ENCODE assay signal across 8 mouse cellular contexts in the genomic region with DNA sequence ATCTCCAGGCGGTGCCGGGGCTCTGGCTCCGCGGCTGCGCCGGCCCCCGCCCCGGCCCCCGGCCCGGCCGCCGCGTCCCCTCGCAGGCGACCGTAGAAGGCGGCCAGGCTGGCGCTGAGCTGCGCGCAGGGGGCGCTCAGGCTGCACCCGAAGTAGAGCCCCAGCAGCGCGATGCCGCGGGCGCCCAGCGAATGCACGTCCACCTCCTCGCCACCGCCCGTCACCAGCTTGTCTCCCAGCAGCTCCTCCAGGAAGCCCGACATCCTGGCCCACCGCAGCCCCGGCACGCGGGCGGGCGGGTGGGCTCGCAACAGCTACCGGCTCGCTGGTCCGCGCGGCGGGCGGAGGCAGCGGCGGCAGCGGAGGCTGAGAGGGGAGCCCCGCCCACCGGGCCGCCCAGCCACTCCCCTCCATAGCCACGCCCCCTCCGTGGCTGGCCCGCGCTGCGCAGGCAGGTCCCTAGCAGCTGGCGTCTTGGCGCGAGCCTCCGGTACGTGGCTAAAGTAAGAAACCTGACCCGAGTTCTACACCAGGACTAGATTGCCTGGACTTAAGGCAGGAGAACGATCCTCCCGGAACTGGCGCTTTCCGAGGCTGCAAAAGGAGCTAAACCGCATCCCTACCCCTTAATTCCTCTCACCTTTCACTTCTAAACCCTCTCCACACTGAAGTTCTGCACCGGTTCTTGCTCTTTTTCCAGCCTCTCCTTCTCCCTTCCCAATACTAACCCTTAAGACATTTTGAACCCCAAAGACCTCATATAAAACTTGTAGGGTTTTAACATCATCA. TPM values are rescaled to one million over a fixed set of nuclear protein-coding genes. Genes with fewer than 3 reads are reported as not detected.
DNase-seq lines count a peak whose midpoint lies in the region; ATAC-seq and TF ChIP-seq lines count a peak whose summit lies in the region.

Nxn (minus strand) TSS at position 343 of the 789 bp plus-strand sequence.

- peak within 1 kb of the TSS; percentile 93 for H3K27ac ChIP-seq in forebrain, embryonic 10.5 days
- peak within 1 kb of the TSS; percentile 90 for H3K27ac ChIP-seq in heart, embryonic 16.5 days (ENCODE audit: low read length)
- peak within 1 kb of the TSS; percentile 89 for H3K27ac ChIP-seq in neural tube, embryonic 15.5 days (replicated peaks)

- WGBS in forebrain, embryonic 10.5 days, result under 1% methylated on average over 70 of the region's 70 CpGs
- 0% methylated on average over 57 of the region's 70 CpGs for WGBS in heart, embryonic 16.5 days
- WGBS in lung, adult 2 months, result 1% methylated on average over 62 of the region's 70 CpGs
- WGBS in neural tube, embryonic 15.5 days, result 0% methylated on average over 51 of the region's 70 CpGs

- H3K4me1 ChIP-seq in E14TG2a.4 (replicated peaks; ENCODE audit: low read depth, low read length), result peaks cover 31% of the 10 kb centered on the region
- H3K4me1 ChIP-seq in forebrain, embryonic 10.5 days, result peaks cover 45% of the 10 kb centered on the region
- peaks cover 7% of the 10 kb centered on the region; the same call in 1 of the 2 replicates for H3K4me1 ChIP-seq in heart, embryonic 16.5 days (ENCODE audit: control insufficient read depth, insufficient read depth, low read length)
- H3K4me1 ChIP-seq in lung, adult 2 months (ENCODE audit: control insufficient read depth, insufficient read depth, low read length), result peaks cover 2% of the 10 kb centered on the region
- peaks cover 33% of the 10 kb centered on the region for H3K4me1 ChIP-seq in neural tube, embryonic 15.5 days

- peaks cover 64% of the 10 kb centered on the region for H3K27me3 ChIP-seq in E14TG2a.4 (ENCODE audit: insufficient read depth, low read length)
- H3K27me3 ChIP-seq in forebrain, embryonic 10.5 days (ENCODE audit: poor library complexity, severe bottlenecking), result peaks cover 10% of the 10 kb centered on the region; the same call in 1 of the 2 replicates
- no peaks in the 10 kb centered on the region for H3K27me3 ChIP-seq in heart, embryonic 16.5 days (ENCODE audit: control insufficient read depth, insufficient read depth, low read length)
- no peaks in the 10 kb centered on the region for H3K27me3 ChIP-seq in neural tube, embryonic 15.5 days (replicated peaks)

- H3K4me2 ChIP-seq in heart, embryonic 16.5 days (ENCODE audit: low read depth, low read length), result peak within 1 kb of the TSS; percentile 75
- H3K4me2 ChIP-seq in neural tube, embryonic 15.5 days, result peak within 1 kb of the TSS; percentile 91

- no peaks in the 10 kb centered on the region for H3K9me3 ChIP-seq in E14TG2a.4 (ENCODE audit: low read length)
- H3K9me3 ChIP-seq in forebrain, embryonic 10.5 days, result no peaks in the 10 kb centered on the region
- H3K9me3 ChIP-seq in heart, embryonic 16.5 days (replicated peaks; ENCODE audit: control insufficient read depth, low read length), result no peaks in the 10 kb centered on the region
- no peaks in the 10 kb centered on the region for H3K9me3 ChIP-seq in neural tube, embryonic 15.5 days (replicated peaks)

- TF ChIP-seq POLR2A in lung, adult 2 months (IDR thresholded peaks at IDR 0.05; ENCODE audit: borderline replicate concordance, extremely low read depth, low read depth, low read length), result no peak

- H3K36me3 ChIP-seq in E14TG2a.4 (ENCODE audit: insufficient read depth, low read length), result no peaks in the 10 kb centered on the region
- H3K36me3 ChIP-seq in forebrain, embryonic 10.5 days (replicated peaks), result peaks cover 15% of the 10 kb centered on the region; the same call in 1 of the 2 replicates
- H3K36me3 ChIP-seq in heart, embryonic 16.5 days (ENCODE audit: control insufficient read depth, insufficient read depth), result no peaks in the 10 kb centered on the region
- H3K36me3 ChIP-seq in neural tube, embryonic 15.5 days, result no peaks in the 10 kb centered on the region

- peak within 1 kb of the TSS; percentile 92 for H3K9ac ChIP-seq in heart, embryonic 16.5 days (ENCODE audit: low read length)
- H3K9ac ChIP-seq in neural tube, embryonic 15.5 days (replicated peaks), result peak within 1 kb of the TSS; percentile 77

- peak; percentile 71 for DNase-seq in c-Kit-positive CD71-negative TER-119-negative erythroid progenitor cells, embryonic 14.5 days (ENCODE audit: low read depth)
- peak; percentile 86 for DNase-seq in forebrain, embryonic 10.5 days (ENCODE audit: extremely low spot score, low spot score)
- DNase-seq in kidney, postnatal 36 days, result peak; percentile 95 to 98
- peak; percentile 93 for DNase-seq in lung, adult 2 months
- DNase-seq in testis, postnatal 14 days (ENCODE audit: low spot score), result peak; percentile 91

- peak; percentile 90 for ATAC-seq in heart, embryonic 16.5 days (replicated peaks; ENCODE audit: extremely low read depth, insufficient read depth, low FRiP score)
- peak; percentile 85 for ATAC-seq in neural tube, embryonic 15.5 days (ENCODE audit: low FRiP score)

- peak within 1 kb of the TSS; percentile 86 for H3K4me3 ChIP-seq in E14TG2a.4 (replicated peaks; ENCODE audit: low read length)
- peak within 1 kb of the TSS; percentile 76 for H3K4me3 ChIP-seq in forebrain, embryonic 10.5 days
- peak within 1 kb of the TSS; percentile 92 for H3K4me3 ChIP-seq in heart, embryonic 16.5 days (ENCODE audit: low read length)
- H3K4me3 ChIP-seq in lung, adult 2 months (replicated peaks; ENCODE audit: extremely low read depth, low read depth, low read length), result peak within 1 kb of the TSS; percentile 72
- peak within 1 kb of the TSS; percentile 87 for H3K4me3 ChIP-seq in neural tube, embryonic 15.5 days (replicated peaks)

- TF ChIP-seq CTCF in E14TG2a.4 (conservative IDR thresholded peaks at IDR 0.05; ENCODE audit: low read length), result no peak
- no peak for TF ChIP-seq CTCF in lung, adult 2 months (IDR thresholded peaks at IDR 0.05; ENCODE audit: insufficient read depth, low read length)

RNA-seq across cellular contexts. Expression of gene Nxn, which starts in this region (rescaled TPM):
- polyA plus RNA-seq in forebrain, embryonic 10.5 days (2016; fragmentation: Nextera tagmentation; extraction: Ambion mirVana), result 55.4 and 62.3 TPM in 2 replicates
- 20.8 and 21.2 TPM in 2 replicates for polyA plus RNA-seq in heart, embryonic 16.5 days (2015; fragmentation: Nextera tagmentation; extraction: Ambion mirVana)
- polyA plus RNA-seq in lung, adult 2 months (2012; rRNA removed), result 16.0 and 19.1 TPM in 2 replicates
- polyA plus RNA-seq in neural tube, embryonic 15.5 days (2015; fragmentation: Nextera tagmentation; extraction: Ambion mirVana), result 27.3 and 29.8 TPM in 2 replicates

Comparison
In these comparisons a context has a peak if more than half of its experiments do, and no peak if none do; other contexts are left out.
1. Peak in every context shown above with its lines: DNase-seq, ATAC-seq, H3K4me3 ChIP-seq and H3K27ac ChIP-seq.